Mouse (Mus musculus) forebrain, embryonic 14.5 days (tissue): ENCODE results near the gene Gm21411. TPM values are rescaled to one million over a fixed set of nuclear protein-coding genes. Genes with fewer than 3 reads are reported as not detected.

ENCODE experiments used
- polyA plus RNA-seq: library from polyadenylated mRNA; unstranded; fragments of >200 nt; fragmentation: Nextera tagmentation; extraction: Ambion mirVana; gene quantifications from 2 replicates; pipeline ENCODE4 v1.2.1, GENCODE M21; 2014

Gene Gm21411
- polyA plus RNA-seq, 1 experiment from 2014 or later: not detected

Other genes starting within 250 kb of the Gm21411 start
- gene Zfp989, start 62.4 kb upstream of the Gm21411 start, polyA plus RNA-seq: not detected in 2 replicates
- not detected in 2 replicates for gene Rex2, start 112.3 kb upstream of the Gm21411 start, polyA plus RNA-seq
- 5.0 and 6.0 TPM in 2 replicates for gene Zfp991, start 222.4 kb upstream of the Gm21411 start, polyA plus RNA-seq